Mouse (Mus musculus): ENCODE measurements around the gene Hyls1. TPM values are rescaled to one million over a fixed set of nuclear protein-coding genes. Genes with fewer than 3 reads are reported as not detected.

Hyls1 gene
- total and polyA plus RNA-seq, 3 experiments = 0.68 to 2.0 (median 1.5) TPM

DNA sequence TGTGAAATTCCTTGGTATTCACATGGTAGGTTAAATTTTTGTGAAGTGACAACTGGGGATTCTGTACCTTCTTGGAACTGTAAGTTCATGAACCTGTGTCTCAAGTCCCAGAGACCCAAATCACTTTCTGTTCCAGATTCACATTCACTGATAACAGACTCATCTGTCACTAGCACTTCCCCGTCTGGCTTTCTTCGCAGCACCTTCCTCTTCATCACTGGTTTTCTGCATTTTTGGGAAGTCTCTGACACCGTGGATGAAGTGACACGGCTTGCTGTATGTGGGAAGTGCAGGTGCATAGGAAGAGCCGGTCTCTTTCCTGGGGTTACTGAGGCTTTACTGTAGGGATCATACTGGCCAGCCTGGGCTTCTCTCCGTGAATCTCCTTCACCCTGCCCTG, 8.6 kb downstream of the Hyls1 start:
- Histone ChIP-seq H3K27me3 (ENCODE audit: control insufficient read depth, insufficient read depth, low read length) (peaks cover 10% of the 10 kb centered on the region), H3K36me3 (ENCODE audit: control insufficient read depth, insufficient read depth, low read length) (peaks cover 11% of the 10 kb centered on the region), H3K27ac (no peak overlapping the region), H3K4me3 (no peak overlapping the region), H3K9ac (ENCODE audit: low read depth, low read length) (no peak overlapping the region), H3K4me1 (ENCODE audit: control insufficient read depth, insufficient read depth, low read length) (no peaks in the 10 kb centered on the region; the same call in 1 of the 2 replicates), H3K79me2 (replicated peaks; ENCODE audit: control insufficient read depth, insufficient read depth, low read length) (no peaks in the 10 kb centered on the region; the same call in 1 of the 2 replicates)
- TF ChIP-seq CTCF (IDR thresholded peaks at IDR 0.05) = no peak
- no peak for TF ChIP-seq EP300 (IDR thresholded peaks at IDR 0.05; ENCODE audit: insufficient read depth, low read depth, low read length)
- TF ChIP-seq POLR2A (IDR thresholded peaks at IDR 0.05; ENCODE audit: insufficient read depth, low read depth, low read length) = no peak
- intact Hi-C loops (cut with DNase I) = loop anchor here (10.0 kb wide), 1 partner anchor 357 kb away; the partner anchor contains the start of genes Srpr and Tirap
- 87% methylated on average over 6 of the region's 6 CpGs for WGBS
- no peak for DNase-seq

DNA sequence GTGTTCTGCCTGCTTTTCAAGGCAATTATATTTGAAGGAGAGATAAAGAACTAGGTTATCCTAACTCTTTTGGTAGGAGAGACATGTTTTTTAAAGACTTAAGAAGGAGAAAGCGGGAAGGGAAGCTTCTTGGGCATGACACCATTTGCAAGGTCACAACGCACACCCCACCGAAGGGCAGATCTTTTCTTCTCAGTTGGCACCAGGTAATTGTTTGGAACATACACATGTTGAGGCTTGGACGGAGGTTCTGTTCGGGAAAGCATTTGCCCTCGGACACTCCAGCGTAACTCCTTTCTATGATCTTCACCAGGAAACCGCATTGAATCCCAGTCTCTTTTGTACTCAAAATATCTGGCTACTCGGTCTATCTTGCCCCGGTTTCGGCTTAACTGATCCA, 9.1 kb downstream of the Hyls1 start:
- H3K79me2 ChIP-seq (replicated peaks; ENCODE audit: control insufficient read depth, insufficient read depth, low read length) = no peaks in the 10 kb centered on the region; the same call in 1 of the 2 replicates
- H3K36me3 ChIP-seq (ENCODE audit: control insufficient read depth, insufficient read depth, low read length) = peaks cover 11% of the 10 kb centered on the region
- intact Hi-C loops (cut with DNase I) = loop anchor here (10.0 kb wide), 1 partner anchor 356 kb away; the partner anchor contains the start of genes Srpr and Tirap

DNA sequence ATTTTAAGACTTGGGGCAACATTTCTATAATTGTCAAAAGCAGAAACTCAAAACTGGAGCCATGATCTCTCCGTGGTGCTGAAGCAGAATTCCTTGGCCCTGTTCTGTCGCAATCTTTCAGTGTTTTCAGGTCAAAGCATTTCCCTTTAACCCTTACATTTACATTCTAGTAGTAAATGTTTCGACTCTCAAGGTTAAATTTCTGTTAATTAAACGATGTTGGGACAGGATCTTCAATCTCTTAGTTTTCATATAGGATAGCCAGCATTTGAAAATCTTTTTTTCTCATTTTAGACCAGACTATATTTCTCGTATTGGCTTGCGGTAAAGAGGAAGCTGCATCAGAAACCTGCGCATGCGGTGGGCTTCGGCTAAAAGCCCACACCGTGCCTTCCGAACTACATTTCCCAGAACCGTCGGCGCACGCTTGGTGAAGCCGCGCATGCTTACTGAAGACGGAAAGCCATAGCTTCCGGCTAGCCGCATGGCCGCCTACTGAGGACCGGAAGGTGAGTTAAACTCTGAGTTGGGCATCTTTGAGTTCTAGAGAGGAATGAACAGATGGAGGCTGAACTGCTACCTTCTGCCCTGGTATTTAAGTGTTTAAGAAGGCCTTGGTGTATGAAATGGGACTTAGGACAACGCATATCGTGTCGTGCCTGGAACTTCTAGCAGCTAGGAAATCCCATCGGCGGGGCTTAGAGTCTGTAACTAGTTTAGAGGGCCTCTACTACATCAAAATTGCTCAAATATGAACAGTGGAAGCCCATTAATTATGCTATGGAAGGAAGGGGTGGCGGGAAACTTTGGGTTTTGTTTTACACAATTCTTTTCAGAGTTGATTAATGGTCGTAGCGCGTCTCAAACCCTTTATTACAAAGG, 10.9 kb downstream of the Hyls1 start:
- intact Hi-C loops (cut with DNase I) = no loop called here
- peak overlapping the region; percentile 85 for H3K4me3 ChIP-seq
- no peaks in the 10 kb centered on the region for H3K36me3 ChIP-seq (ENCODE audit: control insufficient read depth, insufficient read depth, low read length)
- H3K79me2 ChIP-seq (replicated peaks; ENCODE audit: control insufficient read depth, insufficient read depth, low read length) = no peaks in the 10 kb centered on the region; the same call in 1 of the 2 replicates
- TF ChIP-seq POLR2A (IDR thresholded peaks at IDR 0.05; ENCODE audit: insufficient read depth, low read depth, low read length) = peak; percentile 81
- TF ChIP-seq EP300 (IDR thresholded peaks at IDR 0.05; ENCODE audit: insufficient read depth, low read depth, low read length) = no peak
- H3K27me3 ChIP-seq (ENCODE audit: control insufficient read depth, insufficient read depth, low read length) = peaks cover 12% of the 10 kb centered on the region
- H3K9ac ChIP-seq (ENCODE audit: low read depth, low read length) = peak overlapping the region; percentile 54
- peak; percentile 79 to 82 for DNase-seq
- peak overlapping the region; percentile 60 for H3K27ac ChIP-seq
- 2% methylated on average over 31 of the region's 31 CpGs for WGBS
- H3K4me1 ChIP-seq (ENCODE audit: control insufficient read depth, insufficient read depth, low read length) = no peaks in the 10 kb centered on the region; the same call in 1 of the 2 replicates

More for the DNA sequence above, 9.1 kb downstream of the Hyls1 start:
- 94% methylated on average over 11 of the region's 11 CpGs for WGBS
- Histone ChIP-seq H3K4me1 (ENCODE audit: control insufficient read depth, insufficient read depth, low read length) (no peaks in the 10 kb centered on the region; the same call in 1 of the 2 replicates), H3K27me3 (ENCODE audit: control insufficient read depth, insufficient read depth, low read length) (peaks cover 10% of the 10 kb centered on the region), H3K27ac (no peak overlapping the region), H3K4me3 (no peak overlapping the region), H3K9ac (ENCODE audit: low read depth, low read length) (no peak overlapping the region)
- TF ChIP-seq EP300 (IDR thresholded peaks at IDR 0.05; ENCODE audit: insufficient read depth, low read depth, low read length) (no peak), CTCF (IDR thresholded peaks at IDR 0.05) (no peak)
- no peak for DNase-seq

DNA sequence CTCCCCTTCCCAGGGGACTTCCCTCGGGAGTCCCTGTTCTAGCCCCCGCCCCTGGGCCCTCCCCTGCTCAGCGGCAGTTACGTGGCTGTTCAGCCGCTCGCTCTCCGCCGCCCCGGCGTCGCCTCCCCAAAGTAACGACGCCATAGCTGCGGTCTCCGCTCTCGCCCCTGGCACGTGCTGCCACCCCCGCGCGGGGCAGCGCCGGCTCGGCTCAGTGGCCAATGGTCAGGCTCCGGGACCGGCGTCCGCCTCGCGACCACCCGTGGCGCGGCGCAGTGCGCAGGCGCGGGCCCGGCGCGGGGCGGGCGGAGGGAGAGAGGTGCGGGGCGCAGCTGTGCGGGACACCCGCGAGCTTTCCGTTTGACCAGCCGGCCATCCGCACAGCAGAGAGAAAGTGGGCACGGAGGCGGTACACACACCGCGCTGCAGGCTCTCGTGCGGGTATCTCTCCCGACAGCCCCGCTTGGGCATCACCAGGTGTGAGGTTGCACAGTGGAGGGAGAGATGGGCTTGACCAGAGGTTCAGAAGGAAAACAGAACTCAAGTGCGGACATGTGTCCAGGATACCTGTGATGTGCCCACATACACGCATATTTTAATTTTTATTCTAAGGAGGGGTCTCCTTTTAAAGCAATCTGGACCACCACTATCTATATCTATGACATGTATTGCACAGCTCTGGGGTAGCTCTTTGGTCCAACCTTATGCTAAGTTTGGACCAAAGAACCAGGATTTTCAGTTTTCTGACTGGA, 11.8 kb downstream of the Hyls1 start, which contains the start of the genes Ddx25 and Pus3:
TSS of gene Ddx25 (minus strand) at position 272 of the 752 bp plus-strand sequence.
TSS of gene Pus3 (plus strand) at position 339 of the 752 bp plus-strand sequence.
- 2% methylated on average over 59 of the region's 59 CpGs for WGBS
- TF ChIP-seq EP300 (IDR thresholded peaks at IDR 0.05; ENCODE audit: insufficient read depth, low read depth, low read length) = no peak

DNA sequence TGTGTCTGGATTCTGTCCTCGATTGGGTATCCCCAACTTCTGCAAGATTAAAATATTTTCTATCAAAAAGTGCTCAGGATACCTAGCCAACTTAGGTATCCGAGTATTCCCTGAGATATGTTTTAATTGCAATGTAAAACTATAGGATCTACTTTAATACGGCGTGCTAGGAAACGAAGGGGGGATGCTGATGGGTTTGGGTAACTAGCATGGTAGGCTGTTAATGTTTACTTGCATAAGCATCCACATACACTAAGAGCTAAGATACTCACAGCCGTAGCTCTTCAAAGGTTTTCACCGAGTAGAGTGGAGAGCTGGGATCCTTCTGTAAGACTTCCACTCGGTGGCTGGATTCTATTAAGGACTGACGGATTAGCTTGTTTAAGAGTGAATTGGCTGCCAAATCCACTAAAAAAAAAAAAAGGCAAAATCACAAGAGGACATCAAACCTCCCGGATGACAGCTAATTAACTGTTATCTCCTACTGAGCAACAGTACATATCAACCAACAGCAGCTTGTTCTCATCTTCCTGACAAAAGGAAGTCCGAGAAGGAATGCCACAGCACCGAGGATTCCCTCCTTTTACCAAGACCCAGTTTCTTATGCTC, 13.6 kb downstream of the Hyls1 start:
- intact Hi-C loops (cut with DNase I) = no loop called here
- Histone ChIP-seq H3K27ac (no peak overlapping the region), H3K36me3 (ENCODE audit: control insufficient read depth, insufficient read depth, low read length) (no peaks in the 10 kb centered on the region), H3K4me1 (ENCODE audit: control insufficient read depth, insufficient read depth, low read length) (no peaks in the 10 kb centered on the region; the same call in 1 of the 2 replicates), H3K79me2 (replicated peaks; ENCODE audit: control insufficient read depth, insufficient read depth, low read length) (no peaks in the 10 kb centered on the region; the same call in 1 of the 2 replicates), H3K4me3 (no peak overlapping the region), H3K27me3 (ENCODE audit: control insufficient read depth, insufficient read depth, low read length) (peaks cover 12% of the 10 kb centered on the region), H3K9ac (ENCODE audit: low read depth, low read length) (no peak overlapping the region)
- TF ChIP-seq CTCF (IDR thresholded peaks at IDR 0.05) = no peak
- no peak for TF ChIP-seq POLR2A (IDR thresholded peaks at IDR 0.05; ENCODE audit: insufficient read depth, low read depth, low read length)
- TF ChIP-seq EP300 (IDR thresholded peaks at IDR 0.05; ENCODE audit: insufficient read depth, low read depth, low read length) = no peak
- WGBS = 50% methylated on average over 12 of the region's 12 CpGs
- DNase-seq = no peak

More for the DNA sequence above, 11.8 kb downstream of the Hyls1 start, which contains the start of the genes Ddx25 and Pus3:
- intact Hi-C loops (cut with DNase I) = no loop called here
- no peaks in the 10 kb centered on the region; the same call in 1 of the 2 replicates for H3K79me2 ChIP-seq (replicated peaks; ENCODE audit: control insufficient read depth, insufficient read depth, low read length)
- peaks cover 12% of the 10 kb centered on the region for H3K27me3 ChIP-seq (ENCODE audit: control insufficient read depth, insufficient read depth, low read length)
- peak within 1 kb of the TSS; percentile 54 for H3K9ac ChIP-seq (ENCODE audit: low read depth, low read length)
- H3K4me3 ChIP-seq = peak within 1 kb of the TSS; percentile 85
- peak within 1 kb of the TSS; percentile 60 for H3K27ac ChIP-seq
- H3K36me3 ChIP-seq (ENCODE audit: control insufficient read depth, insufficient read depth, low read length) = no peaks in the 10 kb centered on the region
- no peaks in the 10 kb centered on the region; the same call in 1 of the 2 replicates for H3K4me1 ChIP-seq (ENCODE audit: control insufficient read depth, insufficient read depth, low read length)
- DNase-seq = peak; percentile 18 to 34
